Mouse (Mus musculus) midbrain, embryonic 14.5 days (tissue): ENCODE results near the gene 4930455H04Rik. TPM values are rescaled to one million over a fixed set of nuclear protein-coding genes. Genes with fewer than 3 reads are reported as not detected.
A peak's percentile ranks its signal among the peaks of the same experiment; 100 is the strongest.

Experiments used
- ATAC-seq: fragments of 200-750 bp; cut with Nextera tagmentation; 2 replicates; pipeline ENCODE4 v1.8.0; 2017; ENCODE audit warnings: moderate number of reproducible peaks, moderate library complexity; ENCODE audit not compliant: low FRiP score, low TSS enrichment
- DNase-seq: peaks from one replicate; pipeline ENCODE4 v3.0.0-alpha.2; 2015
- H3K27ac ChIP-seq: fragments of 300-500 bp; sonication (generic); replicated peaks from 2 replicates; pipeline ENCODE4 v1.5.1; 2014; ENCODE audit warnings: mild to moderate bottlenecking, low read depth, low read length, moderate library complexity
- H3K27me3 ChIP-seq: fragments of 300-500 bp; sonication (generic); 2 replicates; pipeline ENCODE4 v1.6.1; 2014; ENCODE audit warnings: low read length, control low read depth, mixed read lengths; ENCODE audit not compliant: control insufficient read depth, insufficient read depth
- H3K36me3 ChIP-seq: fragments of 300-500 bp; sonication (generic); 2 replicates; pipeline ENCODE4 v1.6.1; 2014; ENCODE audit warnings: low read length, control low read depth; ENCODE audit not compliant: control insufficient read depth, insufficient read depth
- H3K4me1 ChIP-seq: fragments of 300-500 bp; sonication (generic); 2 replicates; pipeline ENCODE4 v1.6.1; 2014; ENCODE audit warnings: mild to moderate bottlenecking, antibody characterized with exemption, low read length, control low read depth; ENCODE audit not compliant: control insufficient read depth, insufficient read depth
- H3K4me2 ChIP-seq: fragments of 300-500 bp; sonication (generic); 2 replicates; pipeline ENCODE4 v1.6.1; 2014; ENCODE audit warnings: mild to moderate bottlenecking, low read length, moderate library complexity
- H3K4me3 ChIP-seq: fragments of 300-500 bp; sonication (generic); replicated peaks from 2 replicates; pipeline ENCODE4 v1.5.1; 2014; ENCODE audit warnings: low read depth, low read length
- H3K9ac ChIP-seq: fragments of 300-500 bp; sonication (generic); replicated peaks from 2 replicates; pipeline ENCODE4 v1.6.1; 2014; ENCODE audit warnings: mild to moderate bottlenecking, low read length, moderate library complexity
- H3K9me3 ChIP-seq: fragments of 300-500 bp; sonication (generic); 2 replicates; pipeline ENCODE4 v1.6.1; 2016; ENCODE audit warnings: low read length, control low read depth, mixed read lengths; ENCODE audit not compliant: control insufficient read depth
- WGBS: fragments of 180-500 bp; shearing (Covaris S2); extraction: QIAGEN DNeasy Blood & Tissue Kit; methylation state at CpG from one replicate; pipeline ENCODE4 v1.1.7; 2014; 5-methylcytosine and 5-hydroxymethylcytosine counted together
- polyA plus RNA-seq: library from polyadenylated mRNA; unstranded; fragments of >200 nt; fragmentation: Nextera tagmentation; extraction: Ambion mirVana; gene quantifications from 2 replicates; pipeline ENCODE4 v1.2.1, GENCODE M21; 2014

Gene 4930455H04Rik
- polyA plus RNA-seq, 1 experiment from 2014 or later = not detected

DNA sequence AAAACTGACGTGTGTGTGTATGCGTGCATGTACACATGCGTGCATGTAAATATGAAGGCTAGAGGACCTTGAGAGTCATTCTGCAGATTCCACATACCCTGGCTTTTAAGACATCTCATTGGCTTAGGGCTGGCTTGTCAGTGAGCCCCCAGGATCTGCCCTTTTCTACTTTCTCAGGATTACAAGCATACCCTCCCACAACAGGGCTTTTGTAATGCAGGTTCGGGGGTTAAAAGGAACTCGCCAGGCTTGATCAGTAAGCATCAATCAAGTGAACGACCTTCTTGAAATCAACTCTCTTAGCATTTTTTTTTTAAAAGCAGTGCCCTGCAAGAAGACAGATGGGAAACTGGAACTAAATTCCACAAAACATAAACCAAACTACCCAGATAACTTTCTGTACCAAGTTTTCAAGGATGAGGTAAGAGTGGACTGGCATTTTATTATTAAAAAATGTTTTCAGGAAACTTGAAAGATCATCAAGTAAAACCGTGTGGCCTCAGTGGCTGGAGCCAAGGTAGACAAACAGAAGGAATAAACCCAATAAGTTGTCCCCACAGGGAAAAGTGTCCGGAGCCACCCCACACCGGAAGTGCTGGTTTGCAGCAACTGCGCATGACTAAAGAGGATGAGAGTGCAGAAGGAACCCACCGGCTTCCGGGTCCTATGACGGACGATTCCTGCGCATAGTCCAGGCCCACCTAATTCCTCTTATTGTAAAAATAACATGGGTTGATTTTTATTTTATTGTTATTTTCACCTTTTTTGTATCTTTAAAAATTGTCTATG lies 6.5 kb upstream of the 4930455H04Rik start:
- H3K27ac ChIP-seq = no peak overlapping the region
- H3K4me1 ChIP-seq = no peaks in the 10 kb centered on the region
- H3K4me2 ChIP-seq = no peak overlapping the region
- no peaks in the 10 kb centered on the region for H3K9me3 ChIP-seq
- H3K27me3 ChIP-seq = no peaks in the 10 kb centered on the region
- H3K9ac ChIP-seq = no peak overlapping the region
- no peak overlapping the region for H3K4me3 ChIP-seq
- DNase-seq (no peak), ATAC-seq (no peak)
- H3K36me3 ChIP-seq = no peaks in the 10 kb centered on the region
- 66% methylated on average over 15 of the region's 15 CpGs for WGBS

DNA sequence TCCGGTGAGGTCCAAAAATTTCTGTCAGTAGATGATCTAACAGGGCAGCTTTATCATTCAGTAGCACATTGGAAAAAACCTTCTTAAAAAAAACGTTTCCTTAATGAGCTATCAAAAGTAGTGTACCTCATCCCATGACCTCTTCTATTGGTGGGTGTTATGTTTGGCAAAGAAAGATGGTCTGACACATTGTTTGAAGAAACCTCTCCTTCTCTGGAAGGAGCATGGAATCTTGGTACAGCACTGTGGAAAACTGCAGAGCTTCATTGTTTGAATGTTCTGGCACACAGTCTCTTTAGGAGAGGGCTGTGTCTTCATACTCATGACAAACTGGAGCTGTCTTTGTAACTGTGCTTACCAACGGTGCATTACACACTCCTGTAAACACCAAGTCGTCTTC lies 4.9 kb upstream of the 4930455H04Rik start:
- no peak for DNase-seq
- Histone ChIP-seq H3K36me3 (no peaks in the 10 kb centered on the region), H3K27ac (no peak overlapping the region), H3K9me3 (no peaks in the 10 kb centered on the region), H3K27me3 (no peaks in the 10 kb centered on the region), H3K4me2 (no peak overlapping the region), H3K4me1 (peaks cover 3% of the 10 kb centered on the region; the same call in 1 of the 2 replicates), H3K9ac (no peak overlapping the region), H3K4me3 (no peak overlapping the region)
- no peak for ATAC-seq
- WGBS = 79% methylated on average over 4 of the region's 4 CpGs

DNA sequence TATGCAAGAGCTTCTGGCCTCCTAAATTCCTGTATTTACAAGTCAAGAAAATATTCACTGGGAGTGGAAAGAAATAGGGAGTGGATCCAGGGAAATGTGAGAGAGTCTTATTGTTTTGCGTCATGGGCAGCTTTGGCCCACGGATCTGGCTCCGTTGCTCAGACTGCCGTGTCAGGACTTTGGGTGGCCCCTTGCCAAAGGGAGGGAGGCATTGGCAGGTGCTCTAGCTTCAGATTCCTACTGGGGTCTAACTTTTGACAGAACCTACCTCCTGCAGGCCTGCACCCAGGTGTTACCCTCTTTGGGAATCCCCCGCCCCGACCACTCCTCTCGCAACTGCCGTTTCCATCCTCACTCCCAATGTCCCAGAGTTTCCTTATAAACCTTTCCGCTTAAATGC lies 3.6 kb upstream of the 4930455H04Rik start:
- Histone ChIP-seq H3K4me3 (no peak overlapping the region), H3K9ac (no peak overlapping the region), H3K36me3 (no peaks in the 10 kb centered on the region), H3K9me3 (no peaks in the 10 kb centered on the region), H3K27ac (no peak overlapping the region), H3K4me2 (no peak overlapping the region), H3K4me1 (peaks cover 11% of the 10 kb centered on the region; the same call in 1 of the 2 replicates), H3K27me3 (no peaks in the 10 kb centered on the region)
- no peak for ATAC-seq
- 88% methylated on average over 9 of the region's 9 CpGs for WGBS
- DNase-seq = no peak

DNA sequence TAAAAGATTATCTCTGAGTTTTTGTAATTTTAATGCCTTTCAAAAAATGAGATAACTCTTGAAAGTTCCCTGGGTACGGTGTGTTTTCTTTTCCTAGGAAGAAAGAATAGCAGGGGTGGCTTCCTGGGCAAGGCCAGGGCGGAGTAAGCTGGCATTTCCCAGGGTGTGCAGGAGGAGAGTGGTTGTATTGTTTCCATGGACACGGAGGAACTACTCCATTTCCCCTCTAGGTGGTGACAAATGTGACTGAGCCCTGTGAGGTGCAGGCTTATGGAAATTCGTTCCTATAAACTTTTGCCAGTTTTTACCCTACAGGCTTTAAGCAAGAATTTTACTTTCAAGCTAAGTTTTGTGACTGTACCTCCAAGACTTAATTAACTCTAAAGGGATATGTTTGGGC lies 1.8 kb upstream of the 4930455H04Rik start:
- Histone ChIP-seq H3K27ac (no peak overlapping the region), H3K9me3 (no peaks in the 10 kb centered on the region), H3K9ac (no peak overlapping the region), H3K4me1 (peaks cover 17% of the 10 kb centered on the region), H3K27me3 (no peaks in the 10 kb centered on the region), H3K36me3 (no peaks in the 10 kb centered on the region), H3K4me2 (no peak overlapping the region), H3K4me3 (no peak overlapping the region)
- ATAC-seq (peak; percentile 68; the same call in 1 of the 2 replicates), DNase-seq (peak; percentile 77)
- WGBS = 24% methylated on average over 4 of the region's 4 CpGs

DNA sequence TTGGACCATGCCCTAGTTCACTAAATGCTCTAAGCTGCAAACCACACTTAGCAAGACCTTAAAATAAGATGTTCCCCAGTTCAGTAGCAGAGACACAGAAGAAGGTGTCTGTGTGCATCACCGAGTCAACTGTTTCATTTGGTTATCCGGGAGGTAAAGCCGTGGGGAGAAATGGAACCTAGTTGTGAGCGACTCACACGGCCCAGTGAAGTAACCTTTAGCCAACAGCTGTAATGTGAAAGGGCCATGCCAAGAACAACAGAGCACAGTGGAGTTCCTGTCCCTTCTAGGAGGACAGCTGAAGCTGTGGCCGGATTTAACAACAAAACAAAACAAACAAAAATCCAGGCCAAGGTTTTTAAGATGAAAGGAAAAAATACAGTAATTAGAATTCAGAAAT lies 1.3 kb upstream of the 4930455H04Rik start:
- 60% methylated on average over 6 of the region's 6 CpGs for WGBS
- Histone ChIP-seq H3K9ac (no peak overlapping the region), H3K27me3 (no peaks in the 10 kb centered on the region), H3K4me1 (peaks cover 17% of the 10 kb centered on the region), H3K27ac (no peak overlapping the region), H3K4me3 (peak overlapping the region; percentile 10; the same call in 1 of the 2 replicates), H3K9me3 (no peaks in the 10 kb centered on the region), H3K4me2 (peak overlapping the region; percentile 62), H3K36me3 (no peaks in the 10 kb centered on the region)
- DNase-seq (no peak), ATAC-seq (no peak)

DNA sequence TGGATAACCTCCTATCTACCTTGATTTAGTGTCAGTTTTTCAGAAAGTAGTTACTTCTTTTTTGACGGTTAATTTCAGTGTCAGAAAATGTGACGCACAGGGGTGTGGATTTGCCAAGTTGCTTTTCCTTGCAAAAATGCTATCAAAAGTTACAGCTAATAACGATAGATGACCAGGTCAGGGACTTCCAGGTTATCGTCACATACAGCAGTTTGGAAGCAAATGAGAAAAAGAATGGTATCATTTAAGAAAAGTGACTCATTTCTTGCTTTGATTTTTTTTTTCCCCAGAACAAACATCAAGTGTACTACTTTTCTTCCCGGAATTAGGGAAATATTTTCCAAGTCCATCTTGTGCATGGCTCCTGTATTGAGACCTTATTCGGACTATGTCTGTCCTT lies 631 bp upstream of the 4930455H04Rik start:
- 91% methylated on average over 6 of the region's 6 CpGs for WGBS
- H3K9me3 ChIP-seq = no peaks in the 10 kb centered on the region
- peak overlapping the region; percentile 10; the same call in 1 of the 2 replicates for H3K4me3 ChIP-seq
- H3K4me1 ChIP-seq = peaks cover 17% of the 10 kb centered on the region
- no peak for ATAC-seq
- DNase-seq = no peak
- no peaks in the 10 kb centered on the region for H3K36me3 ChIP-seq
- H3K9ac ChIP-seq = no peak overlapping the region
- peak overlapping the region; percentile 62 for H3K4me2 ChIP-seq
- H3K27ac ChIP-seq = no peak overlapping the region
- no peaks in the 10 kb centered on the region for H3K27me3 ChIP-seq

DNA sequence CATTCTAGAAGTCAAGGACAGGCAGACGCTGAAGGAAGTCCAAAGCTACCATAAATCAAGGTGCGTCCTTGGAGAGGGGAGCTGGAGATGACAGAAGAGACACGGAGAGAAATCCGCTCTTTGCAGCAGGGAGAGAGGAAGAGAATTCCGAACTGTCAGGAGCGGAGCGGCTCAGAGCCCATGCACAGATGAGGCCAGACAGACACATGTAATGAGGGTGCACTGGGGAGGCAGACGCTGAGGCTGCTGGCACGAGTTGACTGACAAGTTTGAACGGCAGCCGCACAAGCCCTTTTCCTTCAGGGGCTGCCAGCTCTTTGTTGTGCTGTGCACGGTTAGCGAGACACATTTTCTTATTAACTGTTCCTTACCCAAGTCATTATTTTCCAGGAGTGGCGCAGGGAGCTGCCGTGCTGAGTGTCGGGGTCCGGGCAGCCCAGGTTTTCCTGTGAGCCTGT lies 502 bp downstream of the 4930455H04Rik start, which contains the start of gene Palmd:
Gene Palmd, minus strand, starts transcription at position 448 of the 458 bp plus-strand sequence.
- Histone ChIP-seq H3K9ac (peak within 1 kb of the TSS; percentile 52), H3K4me1 (peaks cover 17% of the 10 kb centered on the region), H3K27ac (peak within 1 kb of the TSS; percentile 80), H3K36me3 (no peaks in the 10 kb centered on the region), H3K4me2 (peak within 1 kb of the TSS; percentile 62), H3K9me3 (no peaks in the 10 kb centered on the region), H3K27me3 (no peaks in the 10 kb centered on the region), H3K4me3 (peak within 1 kb of the TSS; percentile 38)
- WGBS = 3% methylated on average over 17 of the region's 17 CpGs
- DNase-seq (peak; percentile 87), ATAC-seq (peak; percentile 92)

GRCm38 (mm10) chr3:116969003-116969402 lies 936 bp downstream of the 4930455H04Rik start:
- peak overlapping the region; percentile 80 for H3K27ac ChIP-seq
- no peaks in the 10 kb centered on the region for H3K9me3 ChIP-seq
- ATAC-seq (peak; percentile 31; the same call in 1 of the 2 replicates), DNase-seq (peak; percentile 37)
- WGBS = 18% methylated on average over 5 of the region's 5 CpGs
- H3K4me2 ChIP-seq = peak overlapping the region; percentile 62
- peak overlapping the region; percentile 52; the same call in 1 of the 2 replicates for H3K9ac ChIP-seq
- H3K4me3 ChIP-seq = peak overlapping the region; percentile 38
- no peaks in the 10 kb centered on the region for H3K36me3 ChIP-seq
- H3K4me1 ChIP-seq = peaks cover 17% of the 10 kb centered on the region
- H3K27me3 ChIP-seq = no peaks in the 10 kb centered on the region

DNA sequence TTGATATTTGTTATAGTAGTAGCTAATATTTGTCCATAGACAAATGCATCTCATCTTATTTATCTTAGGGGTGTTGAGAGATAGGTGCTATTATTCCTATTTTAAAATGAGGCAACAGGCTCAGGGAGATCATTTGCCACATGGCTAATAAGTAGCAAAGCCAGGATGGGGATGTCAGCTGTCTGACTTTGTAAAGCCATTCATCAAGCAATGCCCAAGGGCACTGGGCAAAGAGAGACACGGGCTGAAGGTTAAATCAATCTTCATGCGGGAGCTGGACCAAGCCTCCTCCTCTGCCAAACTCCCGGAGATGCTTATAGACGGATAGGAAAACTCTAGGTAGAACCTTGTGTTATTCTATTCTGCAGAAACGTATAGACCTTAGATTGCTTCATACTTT lies 1.7 kb downstream of the 4930455H04Rik start:
- Histone ChIP-seq H3K9ac (no peak overlapping the region), H3K4me2 (no peak overlapping the region), H3K27me3 (no peaks in the 10 kb centered on the region), H3K36me3 (no peaks in the 10 kb centered on the region), H3K4me1 (peaks cover 17% of the 10 kb centered on the region), H3K4me3 (no peak overlapping the region), H3K9me3 (no peaks in the 10 kb centered on the region), H3K27ac (0 out of 2 replicates have a peak overlapping the region, but pooled peaks have one; percentile 20)
- ATAC-seq (no peak), DNase-seq (no peak)
- WGBS = 45% methylated on average over 5 of the region's 5 CpGs
